8 mouse cellular contexts compared by ENCODE assay signal in genomic region chr2:32182676-32183296, GRCm38 (mm10). TPM values are rescaled to one million over a fixed set of nuclear protein-coding genes. Genes with fewer than 3 reads are reported as not detected.
DNase-seq lines count a peak whose midpoint lies in the region; ATAC-seq and TF ChIP-seq lines count a peak whose summit lies in the region.

No protein-coding gene starts in this region.

- ATAC-seq in intestine, embryonic 15.5 days, result peak; percentile 15; the same call in 1 of the 2 replicates
- ATAC-seq in intestine, embryonic 16.5 days, result no peak
- ATAC-seq in heart, embryonic 12.5 days (ENCODE audit: insufficient number of reproducible peaks, low FRiP score), result no peak
- ATAC-seq in neural tube, embryonic 14.5 days (ENCODE audit: low read depth), result peak; percentile 45; the same call in 1 of the 2 replicates

- H3K9me3 ChIP-seq in intestine, embryonic 15.5 days, result no peaks in the 10 kb centered on the region
- no peaks in the 10 kb centered on the region for H3K9me3 ChIP-seq in intestine, embryonic 16.5 days (ENCODE audit: control insufficient read depth, low read length)
- no peaks in the 10 kb centered on the region for H3K9me3 ChIP-seq in heart, embryonic 12.5 days (replicated peaks)
- H3K9me3 ChIP-seq in neural tube, embryonic 14.5 days (ENCODE audit: control insufficient read depth, low read length), result no peaks in the 10 kb centered on the region

- H3K36me3 ChIP-seq in intestine, embryonic 15.5 days, result peaks cover 21% of the 10 kb centered on the region
- H3K36me3 ChIP-seq in intestine, embryonic 16.5 days (ENCODE audit: control insufficient read depth, insufficient read depth, low read length), result peaks cover 11% of the 10 kb centered on the region; the same call in 1 of the 2 replicates
- peaks cover 47% of the 10 kb centered on the region for H3K36me3 ChIP-seq in heart, embryonic 12.5 days
- H3K36me3 ChIP-seq in neural tube, embryonic 14.5 days (ENCODE audit: control insufficient read depth, insufficient read depth, low read length), result peaks cover 31% of the 10 kb centered on the region

- H3K4me3 ChIP-seq in intestine, embryonic 15.5 days (replicated peaks), result no peak overlapping the region
- H3K4me3 ChIP-seq in intestine, embryonic 16.5 days (ENCODE audit: low read length), result no peak overlapping the region
- no peak overlapping the region for H3K4me3 ChIP-seq in cerebellum, adult 2 months (replicated peaks; ENCODE audit: insufficient read depth, low read depth, low read length)
- H3K4me3 ChIP-seq in heart, embryonic 12.5 days, result no peak overlapping the region
- no peak overlapping the region for H3K4me3 ChIP-seq in neural tube, embryonic 14.5 days (ENCODE audit: low read depth, low read length)

- no peak overlapping the region; the same call in 1 of the 2 replicates for H3K9ac ChIP-seq in intestine, embryonic 15.5 days
- no peak overlapping the region for H3K9ac ChIP-seq in intestine, embryonic 16.5 days (ENCODE audit: low read depth, low read length)
- 0 out of 2 replicates have a peak overlapping the region, but pooled peaks have one; percentile 2 for H3K9ac ChIP-seq in heart, embryonic 12.5 days
- H3K9ac ChIP-seq in neural tube, embryonic 14.5 days (replicated peaks; ENCODE audit: low read depth, low read length), result no peak overlapping the region

- H3K4me2 ChIP-seq in intestine, embryonic 15.5 days (replicated peaks), result no peak overlapping the region
- no peak overlapping the region for H3K4me2 ChIP-seq in intestine, embryonic 16.5 days (ENCODE audit: low read depth, low read length)
- no peak overlapping the region for H3K4me2 ChIP-seq in heart, embryonic 12.5 days
- H3K4me2 ChIP-seq in neural tube, embryonic 14.5 days (ENCODE audit: low read depth, low read length), result no peak overlapping the region

- no peak for TF ChIP-seq POLR2A in cerebellum, adult 2 months (IDR thresholded peaks at IDR 0.05; ENCODE audit: borderline replicate concordance, insufficient read depth, low read length)

- 76% methylated on average over 13 of the region's 13 CpGs for WGBS in intestine, embryonic 15.5 days
- WGBS in intestine, embryonic 16.5 days, result 68% methylated on average over 13 of the region's 13 CpGs
- 4% methylated on average over 13 of the region's 13 CpGs for WGBS in cerebellum, adult 2 months
- 78% methylated on average over 13 of the region's 13 CpGs for WGBS in heart, embryonic 12.5 days
- 58% methylated on average over 13 of the region's 13 CpGs for WGBS in neural tube, embryonic 14.5 days

- H3K4me1 ChIP-seq in intestine, embryonic 15.5 days (replicated peaks), result peaks cover 24% of the 10 kb centered on the region
- peaks cover 23% of the 10 kb centered on the region for H3K4me1 ChIP-seq in intestine, embryonic 16.5 days (ENCODE audit: control insufficient read depth, insufficient read depth, low read length)
- H3K4me1 ChIP-seq in cerebellum, adult 2 months (ENCODE audit: control insufficient read depth, insufficient read depth, low read length), result peaks cover 80% of the 10 kb centered on the region
- H3K4me1 ChIP-seq in heart, embryonic 12.5 days (replicated peaks), result peaks cover 65% of the 10 kb centered on the region
- peaks cover 29% of the 10 kb centered on the region for H3K4me1 ChIP-seq in neural tube, embryonic 14.5 days (ENCODE audit: control insufficient read depth, insufficient read depth, low read length)

- H3K27ac ChIP-seq in intestine, embryonic 15.5 days, result no peak overlapping the region
- H3K27ac ChIP-seq in intestine, embryonic 16.5 days (ENCODE audit: low read length), result no peak overlapping the region
- H3K27ac ChIP-seq in cerebellum, adult 2 months (ENCODE audit: insufficient read depth, low read length), result peak overlapping the region; percentile 59
- H3K27ac ChIP-seq in heart, embryonic 12.5 days (ENCODE audit: poor library complexity, severe bottlenecking), result peak overlapping the region; percentile 21; the same call in 1 of the 2 replicates
- peak overlapping the region; percentile 23; the same call in 1 of the 2 replicates for H3K27ac ChIP-seq in neural tube, embryonic 14.5 days (ENCODE audit: low read depth, low read length)

- H3K27me3 ChIP-seq in intestine, embryonic 15.5 days (replicated peaks), result no peaks in the 10 kb centered on the region
- H3K27me3 ChIP-seq in intestine, embryonic 16.5 days (replicated peaks; ENCODE audit: control insufficient read depth, insufficient read depth, low read length), result no peaks in the 10 kb centered on the region
- H3K27me3 ChIP-seq in cerebellum, adult 2 months (ENCODE audit: control insufficient read depth, insufficient read depth, low read length), result no peaks in the 10 kb centered on the region
- no peaks in the 10 kb centered on the region for H3K27me3 ChIP-seq in heart, embryonic 12.5 days (replicated peaks)
- no peaks in the 10 kb centered on the region for H3K27me3 ChIP-seq in neural tube, embryonic 14.5 days (ENCODE audit: control insufficient read depth, insufficient read depth, low read length)

- TF ChIP-seq CTCF in cerebellum, adult 2 months (IDR thresholded peaks at IDR 0.05; ENCODE audit: borderline replicate concordance, insufficient read depth, low read depth, low read length), result no peak

- DNase-seq in cerebellum, adult 2 months, result peak; percentile 63 to 67
- peak; percentile 81 to 86 for DNase-seq in kidney, postnatal 36 days
- DNase-seq in yolk sac, embryonic 10.5 days (ENCODE audit: low spot score), result no peak
- no peak for DNase-seq in adrenal gland, adult 18-20 months (ENCODE audit: low spot score in 2 of 2)

RNA-seq across cellular contexts. Expression of gene Prrc2b, which starts 31.9 kb away (rescaled TPM):
- 32.5 and 36.1 TPM in 2 replicates for polyA plus RNA-seq in intestine, embryonic 15.5 days (2015; fragmentation: Nextera tagmentation; extraction: Ambion mirVana)
- polyA plus RNA-seq in intestine, embryonic 16.5 days (2015; fragmentation: Nextera tagmentation; extraction: Ambion mirVana), result 14.4 and 16.2 TPM in 2 replicates
- 88.9 and 95.6 TPM in 2 replicates for polyA plus RNA-seq in cerebellum, adult 2 months (2012; rRNA removed)
- 54.7 and 66.5 TPM in 2 replicates for polyA plus RNA-seq in heart, embryonic 12.5 days (2016; fragmentation: Nextera tagmentation; extraction: Ambion mirVana)
- polyA plus RNA-seq in neural tube, embryonic 14.5 days (2014; fragmentation: Nextera tagmentation; extraction: Ambion mirVana), result 101 and 118 TPM in 2 replicates
- 100 to 1,000 TPM in 1 of 2 experiments, 10 to 100 TPM in 1; 94.4 to 102 TPM for total RNA-seq in adrenal gland, adult 18-20 months (2021)

RNA-seq across cellular contexts. Expression of gene Pomt1, which starts 53.6 kb away (rescaled TPM):
- polyA plus RNA-seq in intestine, embryonic 15.5 days (2015; fragmentation: Nextera tagmentation; extraction: Ambion mirVana), result 26.0 and 26.8 TPM in 2 replicates
- polyA plus RNA-seq in intestine, embryonic 16.5 days (2015; fragmentation: Nextera tagmentation; extraction: Ambion mirVana), result 26.7 and 26.9 TPM in 2 replicates
- 23.1 and 23.9 TPM in 2 replicates for polyA plus RNA-seq in cerebellum, adult 2 months (2012; rRNA removed)
- 16.6 and 18.3 TPM in 2 replicates for polyA plus RNA-seq in heart, embryonic 12.5 days (2016; fragmentation: Nextera tagmentation; extraction: Ambion mirVana)
- 28.2 and 30.4 TPM in 2 replicates for polyA plus RNA-seq in neural tube, embryonic 14.5 days (2014; fragmentation: Nextera tagmentation; extraction: Ambion mirVana)
- total RNA-seq in adrenal gland, adult 18-20 months (2021), result 10 to 100 TPM; 33.5 to 38.7 TPM

Comparison
In these comparisons a context has a peak if more than half of its experiments do, and no peak if none do; other contexts are left out.
1. ATAC-seq: peak in intestine, embryonic 15.5 days (single experiment) and neural tube, embryonic 14.5 days (single experiment); none in intestine, embryonic 16.5 days (single experiment) and heart, embryonic 12.5 days (single experiment).
2. H3K27ac ChIP-seq: peak in cerebellum, adult 2 months (single experiment), heart, embryonic 12.5 days (single experiment) and neural tube, embryonic 14.5 days (single experiment); none in intestine, embryonic 15.5 days (single experiment) and intestine, embryonic 16.5 days (single experiment).
3. DNase-seq: peak in cerebellum, adult 2 months (2 of 2) and kidney, postnatal 36 days (2 of 2); none in yolk sac, embryonic 10.5 days (single experiment) and adrenal gland, adult 18-20 months (0 of 2).